Mouse (Mus musculus) myocyte (in vitro differentiated cells): ENCODE measurements around the gene Abca17.

Source experiments
- CEBPB ChIP-seq: IDR thresholded peaks from 2 replicates; pipeline ENCODE4 v1.6.1; 2011; ENCODE audit warnings: mild to moderate bottlenecking, moderate library complexity; ENCODE audit not compliant: poor library complexity, insufficient read depth, severe bottlenecking
- E2F4 ChIP-seq: IDR thresholded peaks from one replicate; pipeline ENCODE4 v1.6.1; 2011; ENCODE audit warnings: mild to moderate bottlenecking, control low read depth, moderate library complexity; ENCODE audit not compliant: insufficient read depth
- MAX ChIP-seq: IDR thresholded peaks from one replicate; pipeline ENCODE4 v1.6.1; 2011; ENCODE audit warnings: low read depth, mild to moderate bottlenecking, control low read depth
- MYOD1 ChIP-seq, 3 experiments: IDR thresholded peaks; one replicate each; pipeline ENCODE4 v1.6.1; 2011; ENCODE audit warnings: control low read depth in 2 of 3, low read depth in 2 of 3, mild to moderate bottlenecking in 2 of 3, moderate library complexity in 1 of 3; ENCODE audit not compliant: insufficient read length in 2 of 3, control insufficient read depth in 1 of 3
- MYOG ChIP-seq, 3 experiments: IDR thresholded peaks; one replicate each; pipeline ENCODE4 v1.6.1; 2011; ENCODE audit warnings: control low read depth in 2 of 3, low read depth in 2 of 3, mild to moderate bottlenecking in 2 of 3; ENCODE audit not compliant: insufficient read length in 2 of 3, control insufficient read depth in 1 of 3, insufficient read depth in 1 of 3
- POLR2A ChIP-seq: IDR thresholded peaks from one replicate; pipeline ENCODE4 v1.6.1; 2011; ENCODE audit warnings: low read depth, mild to moderate bottlenecking, control low read depth, moderate library complexity; ENCODE audit not compliant: insufficient read length
- POLR2AphosphoS2 ChIP-seq: IDR thresholded peaks from one replicate; pipeline ENCODE4 v1.6.1; 2011; ENCODE audit warnings: low read depth, control low read depth; ENCODE audit not compliant: insufficient read length
- REST ChIP-seq: IDR thresholded peaks from one replicate; pipeline ENCODE4 v1.6.1; 2011; ENCODE audit warnings: mild to moderate bottlenecking, control low read depth, moderate library complexity; ENCODE audit not compliant: insufficient read depth, insufficient read length
- SRF ChIP-seq: IDR thresholded peaks from one replicate; pipeline ENCODE4 v1.6.1; 2011; ENCODE audit warnings: low read depth; ENCODE audit not compliant: control insufficient read depth, insufficient read length
- TCF12 ChIP-seq: IDR thresholded peaks from one replicate; pipeline ENCODE4 v1.6.1; 2011; ENCODE audit warnings: mild to moderate bottlenecking, control low read depth; ENCODE audit not compliant: poor library complexity, insufficient read depth, severe bottlenecking
- TCF3 ChIP-seq: IDR thresholded peaks from one replicate; pipeline ENCODE4 v1.6.1; 2011; ENCODE audit warnings: low read depth, control low read depth; ENCODE audit not compliant: insufficient read length
- USF1 ChIP-seq: IDR thresholded peaks from one replicate; pipeline ENCODE4 v1.6.1; 2011; ENCODE audit warnings: low read depth, mild to moderate bottlenecking, control low read depth, moderate library complexity

DNA sequence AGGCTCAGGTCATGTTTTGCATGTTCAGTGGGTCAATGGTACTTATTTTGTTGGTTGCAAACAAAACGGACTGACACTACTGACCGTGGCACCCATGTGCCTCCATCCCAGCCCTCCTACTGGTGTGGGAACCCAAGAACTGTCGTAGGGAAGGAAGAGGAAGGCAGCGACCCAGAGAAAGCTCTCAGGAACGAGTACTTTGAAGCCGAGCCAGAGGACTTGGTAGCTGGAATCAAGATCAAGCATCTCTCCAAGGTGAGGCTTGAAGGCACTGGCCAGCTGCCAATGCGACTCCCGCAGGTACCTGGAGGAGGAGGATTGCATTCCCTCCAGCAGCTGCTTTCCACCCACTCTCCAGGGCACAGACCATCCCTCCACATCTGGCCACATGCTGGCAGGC is 32.9 kb upstream of the Abca17 start:
- no peak for TF ChIP-seq POLR2A
- TF ChIP-seq TCF3: no peak
- no peak for TF ChIP-seq USF1
- no peak for TF ChIP-seq POLR2AphosphoS2
- TF ChIP-seq E2F4: no peak
- TF ChIP-seq TCF12: no peak
- no peak for TF ChIP-seq MYOD1 (IDR thresholded peaks at IDR 0.05; ENCODE audit: control insufficient read depth in 1 of 3, insufficient read length in 2 of 3, low read depth in 2 of 3)
- no peak for TF ChIP-seq CEBPB
- no peak for TF ChIP-seq MYOG (IDR thresholded peaks at IDR 0.05; ENCODE audit: control insufficient read depth in 1 of 3, insufficient read depth in 1 of 3, insufficient read length in 2 of 3, low read depth in 2 of 3)
- TF ChIP-seq MAX: no peak
- no peak for TF ChIP-seq SRF
- no peak for TF ChIP-seq REST
